Comparison of ENCODE assay signal across 9 mouse cellular contexts in the genomic region with DNA sequence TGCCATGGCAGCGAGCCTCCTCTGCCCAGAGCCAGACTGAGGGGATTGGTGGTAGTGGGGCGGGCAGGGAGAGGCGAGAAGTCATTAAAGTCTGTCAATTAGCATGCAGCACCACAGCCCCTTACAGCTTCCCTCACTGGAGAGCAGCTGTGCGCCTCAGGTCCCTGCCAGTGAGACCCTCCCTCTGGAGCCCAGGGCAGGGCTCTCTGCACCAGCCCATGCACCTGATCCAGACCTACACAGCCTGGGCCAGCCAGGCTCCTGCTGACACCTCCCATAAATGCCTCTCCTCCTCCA.
DNase-seq lines count a peak whose midpoint lies in the region; ATAC-seq and TF ChIP-seq lines count a peak whose summit lies in the region.
"Had no signal": no experiment of that assay in that cellular context is flagged by ENCODE, and none has a peak within 500 bp of the region (broad histone marks: within the 10 kb centered on the region; RNA-seq: fewer than 3 reads in every experiment).

No protein-coding gene starts in this region.

- 5% methylated on average over 4 of the region's 4 CpGs for WGBS in embryonic facial prominence, embryonic 11.5 days
- 4% methylated on average over 4 of the region's 4 CpGs for WGBS in hindbrain, postnatal 0 days
- 2% methylated on average over 4 of the region's 4 CpGs for WGBS in midbrain, embryonic 12.5 days
- 19% methylated on average over 4 of the region's 4 CpGs for WGBS in heart, embryonic 11.5 days (ENCODE audit: insufficient replicate concordance)
- 40% methylated on average over 4 of the region's 4 CpGs for WGBS in lung, adult 2 months

- no peak for TF ChIP-seq POLR2A in lung, adult 2 months (IDR thresholded peaks at IDR 0.05; ENCODE audit: borderline replicate concordance, extremely low read depth, low read depth, low read length)

- DNase-seq in cerebellum, adult 18-20 months: peak; percentile 31 to 44
- DNase-seq in embryonic facial prominence, embryonic 11.5 days (ENCODE audit: low spot score): peak; percentile 60
- peak; percentile 95 for DNase-seq in hindbrain, postnatal 0 days (ENCODE audit: low spot score)
- DNase-seq in adrenal gland, postnatal 4 days (ENCODE audit: low spot score in 2 of 2): no peak
- no peak for DNase-seq in lung, adult 2 months
- no peak for DNase-seq in adrenal gland, adult (ENCODE audit: inconsistent age in 2 of 2, low spot score in 1 of 2)

- H3K27me3 ChIP-seq in embryonic facial prominence, embryonic 11.5 days (ENCODE audit: control insufficient read depth, insufficient read depth, low read length): no peaks in the 10 kb centered on the region
- no peaks in the 10 kb centered on the region for H3K27me3 ChIP-seq in hindbrain, postnatal 0 days (ENCODE audit: insufficient read depth, low read length)
- no peaks in the 10 kb centered on the region for H3K27me3 ChIP-seq in midbrain, embryonic 12.5 days
- H3K27me3 ChIP-seq in heart, embryonic 11.5 days (ENCODE audit: control insufficient read depth, insufficient read depth, low read length): no peaks in the 10 kb centered on the region

- no peak for TF ChIP-seq CTCF in hindbrain, postnatal 0 days (IDR thresholded peaks at IDR 0.05; ENCODE audit: low read depth)
- no peak for TF ChIP-seq CTCF in lung, adult 2 months (IDR thresholded peaks at IDR 0.05; ENCODE audit: insufficient read depth, low read length)

- ATAC-seq in embryonic facial prominence, embryonic 11.5 days (replicated peaks; ENCODE audit: insufficient number of reproducible peaks, low FRiP score, low TSS enrichment, low read depth): peak; percentile 93
- peak; percentile 92 for ATAC-seq in hindbrain, postnatal 0 days
- peak; percentile 95 for ATAC-seq in midbrain, embryonic 12.5 days (ENCODE audit: low FRiP score, low read depth)
- ATAC-seq in heart, embryonic 11.5 days (replicated peaks; ENCODE audit: insufficient number of reproducible peaks, low FRiP score, low TSS enrichment): no peak
- ATAC-seq: Patski had no signal

- H3K4me1 ChIP-seq in embryonic facial prominence, embryonic 11.5 days (ENCODE audit: control insufficient read depth, insufficient read depth, low read length): no peaks in the 10 kb centered on the region
- peaks cover 22% of the 10 kb centered on the region for H3K4me1 ChIP-seq in hindbrain, postnatal 0 days (ENCODE audit: insufficient read depth, low read length)
- peaks cover 47% of the 10 kb centered on the region for H3K4me1 ChIP-seq in midbrain, embryonic 12.5 days
- no peaks in the 10 kb centered on the region for H3K4me1 ChIP-seq in heart, embryonic 11.5 days (ENCODE audit: control insufficient read depth, insufficient read depth, low read length)
- no peaks in the 10 kb centered on the region for H3K4me1 ChIP-seq in lung, adult 2 months (ENCODE audit: control insufficient read depth, insufficient read depth, low read length)

- H3K36me3 ChIP-seq in embryonic facial prominence, embryonic 11.5 days (replicated peaks; ENCODE audit: control insufficient read depth, insufficient read depth, low read depth, low read length): no peaks in the 10 kb centered on the region
- no peaks in the 10 kb centered on the region for H3K36me3 ChIP-seq in hindbrain, postnatal 0 days (ENCODE audit: insufficient read depth, low read length)
- no peaks in the 10 kb centered on the region for H3K36me3 ChIP-seq in midbrain, embryonic 12.5 days
- H3K36me3 ChIP-seq in heart, embryonic 11.5 days (ENCODE audit: control insufficient read depth, insufficient read depth, low read length): no peaks in the 10 kb centered on the region

- H3K9ac ChIP-seq in embryonic facial prominence, embryonic 11.5 days (replicated peaks; ENCODE audit: low read length): no peak overlapping the region
- no peak overlapping the region for H3K9ac ChIP-seq in hindbrain, postnatal 0 days (replicated peaks; ENCODE audit: low read length)
- 0 out of 2 replicates have a peak overlapping the region, but pooled peaks have one; percentile 25 for H3K9ac ChIP-seq in midbrain, embryonic 12.5 days (replicated peaks)
- H3K9ac ChIP-seq in heart, embryonic 11.5 days (ENCODE audit: low read depth, low read length): no peak overlapping the region

- no peaks in the 10 kb centered on the region for H3K9me3 ChIP-seq in embryonic facial prominence, embryonic 11.5 days (replicated peaks; ENCODE audit: control insufficient read depth, low read length)
- no peaks in the 10 kb centered on the region for H3K9me3 ChIP-seq in hindbrain, postnatal 0 days (ENCODE audit: low read length)
- no peaks in the 10 kb centered on the region for H3K9me3 ChIP-seq in midbrain, embryonic 12.5 days
- no peaks in the 10 kb centered on the region for H3K9me3 ChIP-seq in heart, embryonic 11.5 days (replicated peaks; ENCODE audit: control insufficient read depth, low read length)

- no peak overlapping the region for H3K27ac ChIP-seq in embryonic facial prominence, embryonic 11.5 days (replicated peaks; ENCODE audit: low read depth, low read length)
- peak overlapping the region; percentile 93 for H3K27ac ChIP-seq in hindbrain, postnatal 0 days
- peak overlapping the region; percentile 97 for H3K27ac ChIP-seq in midbrain, embryonic 12.5 days (replicated peaks)
- no peak overlapping the region for H3K27ac ChIP-seq in heart, embryonic 11.5 days (ENCODE audit: low read depth, low read length)

- H3K4me3 ChIP-seq in embryonic facial prominence, embryonic 11.5 days (ENCODE audit: low read depth, low read length): no peak overlapping the region
- H3K4me3 ChIP-seq in hindbrain, postnatal 0 days (ENCODE audit: low read length): no peak overlapping the region
- no peak overlapping the region for H3K4me3 ChIP-seq in midbrain, embryonic 12.5 days
- H3K4me3 ChIP-seq in heart, embryonic 11.5 days (ENCODE audit: low read depth, low read length): no peak overlapping the region
- no peak overlapping the region for H3K4me3 ChIP-seq in lung, adult 2 months (replicated peaks; ENCODE audit: extremely low read depth, low read depth, low read length)

- H3K4me2 ChIP-seq in embryonic facial prominence, embryonic 11.5 days (ENCODE audit: low read depth, low read length): no peak overlapping the region
- no peak overlapping the region for H3K4me2 ChIP-seq in hindbrain, postnatal 0 days (ENCODE audit: low read depth, low read length)
- H3K4me2 ChIP-seq in midbrain, embryonic 12.5 days (replicated peaks): peak overlapping the region; percentile 28
- no peak overlapping the region for H3K4me2 ChIP-seq in heart, embryonic 11.5 days

Comparison
In these comparisons a context has a peak if more than half of its experiments do, and no peak if none do; other contexts are left out.
1. DNase-seq: peak in cerebellum, adult 18-20 months (2 of 2), embryonic facial prominence, embryonic 11.5 days (single experiment) and hindbrain, postnatal 0 days (single experiment); none in adrenal gland, postnatal 4 days (0 of 2), lung, adult 2 months (single experiment) and adrenal gland, adult (0 of 2).
2. H3K27ac ChIP-seq: peak in hindbrain, postnatal 0 days (single experiment) and midbrain, embryonic 12.5 days (single experiment); none in embryonic facial prominence, embryonic 11.5 days (single experiment) and heart, embryonic 11.5 days (single experiment).